Mouse (Mus musculus) brain, embryonic 14.5 days (tissue): ENCODE data around the gene Strip1.

Experiments
- CTCF ChIP-seq: fragments of 200-500 bp; IDR thresholded peaks from 2 replicates; pipeline ENCODE4 v1.5.1; 2012; ENCODE audit warnings: inconsistent platforms, mild to moderate bottlenecking, moderate library complexity, borderline replicate concordance; ENCODE audit not compliant: insufficient read depth, insufficient read length; ENCODE audit errors: extremely low read depth
- POLR2A ChIP-seq: fragments of 200-500 bp; IDR thresholded peaks from 2 replicates; pipeline ENCODE4 v1.6.1; 2012; ENCODE audit warnings: mild to moderate bottlenecking, inconsistent platforms, borderline replicate concordance; ENCODE audit not compliant: poor library complexity, insufficient read depth, insufficient read length, severe bottlenecking; ENCODE audit errors: extremely low read depth

DNA sequence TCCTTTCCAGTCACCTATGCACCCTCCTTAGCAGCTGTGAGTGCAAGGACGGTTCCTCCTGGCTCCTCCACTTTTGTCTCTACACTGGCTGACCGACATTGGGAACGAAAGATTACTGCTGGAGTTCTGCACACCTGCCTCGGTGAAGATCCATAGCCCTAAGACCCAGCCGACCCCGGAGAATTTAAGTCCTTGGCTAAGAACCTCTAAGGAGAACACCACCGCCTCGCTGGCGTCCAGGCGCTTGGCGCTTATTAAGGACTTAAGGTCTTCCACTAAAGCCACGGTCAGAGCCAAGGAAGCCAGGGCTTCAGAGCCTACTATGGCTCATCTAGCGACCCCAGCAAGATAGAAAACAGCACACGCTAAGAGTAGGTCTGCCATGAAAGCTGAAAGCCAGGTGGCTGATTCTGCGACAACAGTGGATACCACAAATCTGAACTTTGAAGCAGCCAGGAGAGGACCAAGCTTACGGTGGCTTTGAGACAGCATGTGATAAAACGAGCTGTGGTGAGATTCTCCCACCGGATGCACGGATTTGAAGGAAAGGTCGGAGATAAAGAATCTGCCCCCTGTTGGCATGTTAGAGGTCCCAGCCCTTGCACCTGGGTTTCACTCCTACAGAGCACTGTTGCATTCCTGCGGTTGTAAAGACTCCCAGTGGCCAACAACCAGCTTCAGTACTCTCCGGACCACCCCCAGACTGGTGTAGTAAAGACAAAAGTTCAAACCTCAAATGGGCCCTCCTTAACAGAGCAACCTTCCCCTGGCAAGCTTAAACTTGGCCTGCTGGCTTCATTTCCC, 33.7 kb downstream of the Strip1 start:
- TF ChIP-seq POLR2A (no peak), CTCF (no peak)
